Mouse (Mus musculus): Measurements from ENCODE around the gene Cdh23. TPM values are rescaled to one million over a fixed set of nuclear protein-coding genes. Genes with fewer than 3 reads are reported as not detected.

The Cdh23 gene
- polyA plus RNA-seq, 1 experiment from 2014 or later: 10.0 TPM

- no peak overlapping the region for H3K4me2 ChIP-seq
- no peak overlapping the region for H3K9ac ChIP-seq (replicated peaks)
- H3K9me3 ChIP-seq (replicated peaks): no peaks in the 10 kb centered on the region
- no peak for ATAC-seq (ENCODE audit: low FRiP score)
- H3K4me3 ChIP-seq (replicated peaks): no peak overlapping the region
- no peaks in the 10 kb centered on the region for H3K27me3 ChIP-seq (replicated peaks)
- H3K4me1 ChIP-seq: peaks cover 12% of the 10 kb centered on the region
- H3K36me3 ChIP-seq: no peaks in the 10 kb centered on the region
- 33% methylated on average over 6 of the region's 6 CpGs for WGBS
- no peak overlapping the region for H3K27ac ChIP-seq (replicated peaks)
Measured at GRCm38 (mm10) chr10:60390177-60390903, 305.9 kb downstream of the Cdh23 start.

GRCm38 (mm10) chr10:60389447-60389865, 306.8 kb downstream of the Cdh23 start:
- Histone ChIP-seq H3K9me3 (replicated peaks) (no peaks in the 10 kb centered on the region), H3K36me3 (no peaks in the 10 kb centered on the region), H3K4me2 (no peak overlapping the region), H3K27me3 (replicated peaks) (no peaks in the 10 kb centered on the region), H3K9ac (replicated peaks) (no peak overlapping the region), H3K27ac (replicated peaks) (0 out of 2 replicates have a peak overlapping the region, but pooled peaks have one; percentile 0), H3K4me3 (replicated peaks) (no peak overlapping the region), H3K4me1 (peaks cover 3% of the 10 kb centered on the region; the same call in 1 of the 2 replicates)
- no peak for ATAC-seq (ENCODE audit: low FRiP score)
- WGBS: 61% methylated on average over 9 of the region's 9 CpGs

- Histone ChIP-seq H3K9ac (replicated peaks) (no peak overlapping the region), H3K4me3 (replicated peaks) (no peak overlapping the region), H3K4me1 (0 out of 2 replicates have a peak, but pooled peaks cover 3% of the 10 kb centered on the region), H3K27me3 (replicated peaks) (no peaks in the 10 kb centered on the region), H3K27ac (replicated peaks) (no peak overlapping the region), H3K9me3 (replicated peaks) (no peaks in the 10 kb centered on the region), H3K36me3 (no peaks in the 10 kb centered on the region), H3K4me2 (no peak overlapping the region)
- no peak for ATAC-seq (ENCODE audit: low FRiP score)
- 84% methylated on average over 2 of the region's 2 CpGs for WGBS
Measured at GRCm38 (mm10) chr10:60388332-60388731, 308.0 kb downstream of the Cdh23 start.

GRCm38 (mm10) chr10:60381142-60381925, 315.0 kb downstream of the Cdh23 start:
- 83% methylated on average over 10 of the region's 10 CpGs for WGBS
- Histone ChIP-seq H3K27me3 (replicated peaks) (no peaks in the 10 kb centered on the region), H3K9ac (replicated peaks) (no peak overlapping the region), H3K36me3 (no peaks in the 10 kb centered on the region), H3K9me3 (replicated peaks) (no peaks in the 10 kb centered on the region), H3K4me2 (no peak overlapping the region), H3K27ac (replicated peaks) (no peak overlapping the region), H3K4me1 (no peaks in the 10 kb centered on the region), H3K4me3 (replicated peaks) (no peak overlapping the region)
- ATAC-seq (ENCODE audit: low FRiP score): no peak

GRCm38 (mm10) chr10:60380229-60380628, 316.1 kb downstream of the Cdh23 start:
- WGBS: 86% methylated on average over 3 of the region's 3 CpGs
- H3K4me1 ChIP-seq: no peaks in the 10 kb centered on the region
- H3K27ac ChIP-seq (replicated peaks): no peak overlapping the region
- H3K9me3 ChIP-seq (replicated peaks): no peaks in the 10 kb centered on the region
- ATAC-seq (ENCODE audit: low FRiP score): no peak
- no peaks in the 10 kb centered on the region for H3K27me3 ChIP-seq (replicated peaks)
- H3K4me2 ChIP-seq: no peak overlapping the region
- no peak overlapping the region for H3K4me3 ChIP-seq (replicated peaks)
- H3K9ac ChIP-seq (replicated peaks): no peak overlapping the region
- no peaks in the 10 kb centered on the region for H3K36me3 ChIP-seq

- no peaks in the 10 kb centered on the region for H3K9me3 ChIP-seq (replicated peaks)
- H3K9ac ChIP-seq (replicated peaks): no peak overlapping the region
- H3K36me3 ChIP-seq: no peaks in the 10 kb centered on the region
- no peak for ATAC-seq (ENCODE audit: low FRiP score)
- no peaks in the 10 kb centered on the region for H3K27me3 ChIP-seq (replicated peaks)
- no peaks in the 10 kb centered on the region for H3K4me1 ChIP-seq
- no peak overlapping the region for H3K4me3 ChIP-seq (replicated peaks)
- H3K27ac ChIP-seq (replicated peaks): no peak overlapping the region
- no peak overlapping the region for H3K4me2 ChIP-seq
- 82% methylated on average over 9 of the region's 9 CpGs for WGBS
Measured at GRCm38 (mm10) chr10:60379419-60379957, 316.8 kb downstream of the Cdh23 start.

GRCm38 (mm10) chr10:60376704-60377103, 319.6 kb downstream of the Cdh23 start:
- no peak for ATAC-seq (ENCODE audit: low FRiP score)
- H3K27ac ChIP-seq (replicated peaks): no peak overlapping the region
- 93% methylated on average over 16 of the region's 16 CpGs for WGBS
- no peak overlapping the region for H3K9ac ChIP-seq (replicated peaks)
- H3K4me2 ChIP-seq: no peak overlapping the region
- no peaks in the 10 kb centered on the region for H3K27me3 ChIP-seq (replicated peaks)
- no peak overlapping the region for H3K4me3 ChIP-seq (replicated peaks)
- H3K9me3 ChIP-seq (replicated peaks): no peaks in the 10 kb centered on the region
- H3K36me3 ChIP-seq: no peaks in the 10 kb centered on the region
- no peaks in the 10 kb centered on the region for H3K4me1 ChIP-seq

GRCm38 (mm10) chr10:60373937-60374578, 322.2 kb downstream of the Cdh23 start:
- Histone ChIP-seq H3K9me3 (replicated peaks) (no peaks in the 10 kb centered on the region), H3K4me1 (peaks cover 9% of the 10 kb centered on the region; the same call in 1 of the 2 replicates), H3K4me2 (no peak overlapping the region), H3K9ac (replicated peaks) (no peak overlapping the region), H3K36me3 (no peaks in the 10 kb centered on the region), H3K4me3 (replicated peaks) (no peak overlapping the region), H3K27me3 (replicated peaks) (no peaks in the 10 kb centered on the region), H3K27ac (replicated peaks) (no peak overlapping the region)
- ATAC-seq (ENCODE audit: low FRiP score): no peak
- WGBS: 58% methylated on average over 8 of the region's 8 CpGs

GRCm38 (mm10) chr10:60373543-60373936, 322.8 kb downstream of the Cdh23 start:
- H3K27ac ChIP-seq (replicated peaks): no peak overlapping the region
- H3K4me3 ChIP-seq (replicated peaks): no peak overlapping the region
- H3K4me2 ChIP-seq: no peak overlapping the region
- 75% methylated on average over 6 of the region's 6 CpGs for WGBS
- H3K36me3 ChIP-seq: no peaks in the 10 kb centered on the region
- ATAC-seq (ENCODE audit: low FRiP score): no peak
- H3K9ac ChIP-seq (replicated peaks): no peak overlapping the region
- peaks cover 9% of the 10 kb centered on the region; the same call in 1 of the 2 replicates for H3K4me1 ChIP-seq
- no peaks in the 10 kb centered on the region for H3K27me3 ChIP-seq (replicated peaks)
- no peaks in the 10 kb centered on the region for H3K9me3 ChIP-seq (replicated peaks)

- Histone ChIP-seq H3K4me2 (no peak overlapping the region), H3K36me3 (no peaks in the 10 kb centered on the region), H3K9me3 (replicated peaks) (no peaks in the 10 kb centered on the region), H3K9ac (replicated peaks) (no peak overlapping the region), H3K27me3 (replicated peaks) (no peaks in the 10 kb centered on the region), H3K27ac (replicated peaks) (no peak overlapping the region), H3K4me1 (peaks cover 9% of the 10 kb centered on the region; the same call in 1 of the 2 replicates), H3K4me3 (replicated peaks) (no peak overlapping the region)
- ATAC-seq (ENCODE audit: low FRiP score): no peak
- 80% methylated on average over 5 of the region's 5 CpGs for WGBS
Measured at GRCm38 (mm10) chr10:60371596-60372386, 324.5 kb downstream of the Cdh23 start.

GRCm38 (mm10) chr10:60370601-60371061, 325.7 kb downstream of the Cdh23 start:
- WGBS: 77% methylated on average over 5 of the region's 5 CpGs
- Histone ChIP-seq H3K27me3 (replicated peaks) (no peaks in the 10 kb centered on the region), H3K9ac (replicated peaks) (no peak overlapping the region), H3K4me3 (replicated peaks) (no peak overlapping the region), H3K4me1 (peaks cover 9% of the 10 kb centered on the region; the same call in 1 of the 2 replicates), H3K27ac (replicated peaks) (no peak overlapping the region), H3K36me3 (no peaks in the 10 kb centered on the region), H3K4me2 (no peak overlapping the region), H3K9me3 (replicated peaks) (no peaks in the 10 kb centered on the region)
- 0 out of 2 replicates have a peak, but pooled peaks have one; percentile 49 for ATAC-seq (ENCODE audit: low FRiP score)

Measured in neural tube, embryonic 15.5 days (tissue).